Mouse (Mus musculus): Measurements from ENCODE around the gene Uncx.

The Uncx gene

DNA sequence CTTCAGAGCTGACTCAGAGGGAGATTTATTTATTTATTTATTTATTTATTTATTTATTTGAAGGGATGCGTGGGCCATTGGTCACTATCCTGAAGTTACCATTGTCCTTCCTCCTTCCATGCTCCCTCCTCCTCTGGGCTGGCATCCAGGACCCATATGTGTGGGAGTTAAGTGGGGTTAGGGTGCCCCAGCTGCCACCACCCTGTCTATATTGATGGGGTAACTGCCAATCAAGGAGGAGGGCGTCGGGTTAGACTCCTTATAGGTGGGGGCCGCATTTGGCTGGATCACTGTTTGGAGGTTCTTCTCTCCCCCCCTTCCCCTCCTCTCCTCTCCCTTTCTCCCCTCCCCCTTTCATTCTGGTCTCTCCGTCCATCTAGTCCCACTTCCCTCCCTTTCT, 738 bp upstream of the Uncx start:
- DNase-seq (ENCODE audit: low spot score) = no peak

DNA sequence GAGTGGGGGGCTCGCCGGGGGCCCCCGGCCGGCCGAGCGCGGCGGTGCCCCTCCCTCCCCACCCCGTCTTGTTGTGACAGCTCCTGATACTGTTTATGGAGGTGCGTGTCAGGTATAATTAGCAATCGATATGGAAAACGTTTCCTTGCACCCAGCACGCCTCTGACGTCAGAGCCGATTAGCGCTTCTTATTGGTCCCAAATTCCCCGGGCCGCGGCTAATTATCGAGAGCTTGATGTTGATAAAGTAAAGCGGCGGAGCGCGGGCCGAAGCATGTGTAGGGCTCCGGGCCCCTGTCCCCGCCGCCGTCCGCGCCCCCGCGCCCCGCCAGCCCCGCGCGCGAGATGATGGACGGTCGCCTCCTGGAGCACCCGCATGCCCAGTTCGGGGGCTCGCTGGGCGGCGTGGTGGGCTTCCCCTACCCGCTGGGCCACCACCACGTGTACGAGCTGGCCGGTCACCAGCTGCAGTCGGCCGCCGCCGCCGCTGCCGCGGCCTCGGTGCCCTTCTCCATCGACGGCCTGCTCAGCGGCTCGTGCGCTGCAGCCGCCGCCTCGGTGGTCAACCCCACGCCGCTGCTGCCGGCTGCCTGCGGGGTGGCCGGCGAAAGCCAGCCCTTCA, 466 bp downstream of the Uncx start:
- no peak for DNase-seq (ENCODE audit: low spot score)

DNA sequence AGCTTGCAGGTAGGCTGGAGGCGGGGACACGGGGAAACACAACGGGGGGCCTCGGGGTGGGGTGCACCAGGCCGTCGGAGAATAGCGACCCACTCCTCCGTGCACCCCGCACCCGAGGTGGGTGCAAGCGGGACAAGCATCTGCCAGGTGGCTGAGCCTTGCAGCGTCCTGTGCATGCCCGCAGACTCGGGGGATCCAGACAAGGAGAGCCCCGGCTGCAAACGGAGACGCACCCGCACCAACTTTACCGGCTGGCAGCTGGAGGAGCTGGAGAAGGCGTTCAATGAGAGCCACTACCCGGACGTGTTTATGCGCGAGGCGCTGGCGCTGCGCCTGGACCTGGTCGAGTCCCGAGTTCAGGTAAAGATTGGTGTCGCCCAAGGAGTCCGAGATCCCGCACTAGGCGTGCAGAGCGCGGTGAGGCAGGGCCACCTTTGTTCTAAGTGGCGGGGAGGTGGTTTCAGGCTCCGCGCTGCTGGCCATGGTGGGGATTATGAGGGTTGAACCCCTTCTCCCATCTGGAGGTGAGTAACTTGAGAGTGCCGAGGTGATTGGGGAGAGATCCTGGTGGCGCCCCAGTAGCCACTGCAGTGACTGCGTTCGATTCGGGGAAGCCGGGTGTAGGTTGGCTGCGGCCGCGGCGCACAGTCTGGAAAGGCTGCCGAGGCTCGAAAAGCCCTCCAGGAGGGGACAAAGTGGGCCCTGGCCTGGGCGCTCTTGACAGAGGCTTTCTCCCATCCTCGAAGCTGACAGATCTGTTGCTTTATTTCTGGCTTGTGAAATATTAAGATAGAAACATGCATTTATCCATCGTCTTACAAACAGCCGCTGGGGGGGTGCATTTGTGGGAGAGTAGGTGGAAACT, 1.2 kb downstream of the Uncx start:
- no peak for DNase-seq (ENCODE audit: low spot score)

DNA sequence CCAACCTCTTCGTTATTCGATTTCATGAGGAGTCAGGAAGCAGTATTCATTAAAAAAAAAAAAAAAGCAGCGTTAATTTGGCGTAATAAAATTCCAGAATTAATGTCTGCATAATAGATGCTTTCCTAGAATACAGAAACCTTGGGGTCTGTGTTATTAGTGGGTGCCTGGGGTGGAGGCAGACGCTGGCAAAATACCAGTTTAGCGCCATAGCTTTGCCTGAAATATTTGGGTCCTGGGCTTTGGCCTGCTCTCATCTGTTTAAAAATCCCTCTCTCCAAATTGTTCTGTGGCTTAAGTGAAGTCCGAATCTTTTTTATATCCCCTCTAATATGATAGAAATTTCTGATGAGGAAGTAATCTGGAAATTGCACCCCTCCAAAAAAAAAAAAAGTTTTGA, 1.9 kb downstream of the Uncx start:
- no peak for DNase-seq (ENCODE audit: low spot score)

DNA sequence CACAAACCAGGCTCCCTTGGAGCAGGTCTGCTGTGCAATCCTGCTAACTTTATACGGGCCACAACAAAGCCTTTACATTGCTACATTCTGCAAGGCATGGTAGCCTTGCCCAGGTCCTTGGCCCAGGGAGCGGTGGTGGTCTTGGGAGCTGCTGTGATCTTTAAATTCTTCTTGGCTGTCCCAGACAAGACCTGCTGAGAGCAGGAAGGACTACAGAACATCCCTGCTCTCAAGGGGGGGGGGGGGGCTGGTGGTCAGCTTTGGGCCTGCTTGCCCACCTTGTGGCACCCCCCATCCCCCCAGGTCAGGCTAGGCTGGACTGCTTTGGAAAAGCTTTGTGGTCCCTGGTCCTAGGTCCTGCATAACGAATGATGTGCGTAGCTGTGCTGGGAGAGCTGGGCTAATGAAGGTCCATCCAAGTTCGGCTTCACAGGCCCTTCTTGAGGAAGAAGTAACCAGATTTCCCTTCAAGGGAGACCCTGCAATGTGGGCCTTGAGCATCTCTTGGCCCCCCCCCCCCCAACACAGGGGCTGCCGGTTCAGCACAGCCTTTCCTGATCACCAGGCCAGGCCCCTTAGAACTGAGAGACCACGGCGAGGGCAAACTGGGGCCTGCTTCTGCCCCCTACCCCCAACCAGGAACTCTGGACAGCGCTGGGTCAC, 2.5 kb downstream of the Uncx start:
- no peak for DNase-seq (ENCODE audit: low spot score)

DNA sequence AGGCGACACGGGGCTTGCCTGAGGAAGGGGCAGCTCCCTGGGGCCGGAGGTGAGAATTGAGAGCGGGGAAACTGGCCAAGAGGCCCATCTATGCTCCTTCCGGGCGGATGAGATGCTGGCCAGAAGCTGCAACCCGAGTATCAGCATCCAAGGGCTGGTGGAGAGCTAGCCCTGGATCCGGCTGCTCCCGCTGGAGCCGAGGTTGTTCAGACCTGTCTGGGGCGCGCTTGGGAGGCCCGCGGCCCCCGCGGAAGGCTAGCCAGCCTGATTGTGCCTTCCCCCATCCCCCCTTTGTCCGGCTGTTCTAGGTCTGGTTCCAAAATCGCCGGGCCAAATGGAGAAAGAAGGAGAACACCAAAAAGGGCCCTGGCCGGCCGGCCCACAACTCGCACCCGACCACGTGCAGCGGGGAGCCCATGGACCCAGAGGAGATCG, 3.1 kb downstream of the Uncx start:
- no peak for DNase-seq (ENCODE audit: low spot score)

DNA sequence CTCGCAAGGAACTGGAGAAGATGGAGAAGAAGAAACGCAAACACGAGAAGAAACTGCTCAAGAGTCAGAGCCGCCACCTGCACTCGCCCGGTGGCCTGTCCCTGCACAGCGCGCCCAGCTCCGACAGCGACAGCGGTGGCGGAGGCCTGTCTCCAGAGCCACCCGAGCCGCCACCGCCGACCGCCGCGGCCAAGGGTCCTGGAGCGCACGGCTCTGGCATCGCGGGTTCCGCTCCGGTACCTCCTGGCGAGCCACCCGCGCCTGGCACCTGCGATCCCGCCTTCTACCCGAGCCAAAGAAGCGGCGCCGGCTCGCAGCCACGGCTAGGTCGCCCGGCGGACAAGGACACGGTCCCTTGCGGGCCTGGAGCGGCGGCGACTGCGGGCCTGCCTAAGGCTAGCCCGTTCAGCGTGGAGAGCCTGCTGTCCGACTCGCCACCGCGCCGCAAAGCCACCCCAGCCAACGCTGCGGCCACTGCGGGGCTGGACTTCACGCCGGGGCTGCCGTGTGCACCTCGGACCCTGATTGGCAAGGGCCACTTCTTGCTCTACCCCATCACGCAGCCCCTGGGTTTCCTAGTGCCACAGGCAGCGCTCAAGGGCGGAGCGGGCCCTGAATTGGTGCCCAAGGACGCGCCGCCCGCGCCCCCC, 3.6 kb downstream of the Uncx start:
- no peak for DNase-seq (ENCODE audit: low spot score)

DNA sequence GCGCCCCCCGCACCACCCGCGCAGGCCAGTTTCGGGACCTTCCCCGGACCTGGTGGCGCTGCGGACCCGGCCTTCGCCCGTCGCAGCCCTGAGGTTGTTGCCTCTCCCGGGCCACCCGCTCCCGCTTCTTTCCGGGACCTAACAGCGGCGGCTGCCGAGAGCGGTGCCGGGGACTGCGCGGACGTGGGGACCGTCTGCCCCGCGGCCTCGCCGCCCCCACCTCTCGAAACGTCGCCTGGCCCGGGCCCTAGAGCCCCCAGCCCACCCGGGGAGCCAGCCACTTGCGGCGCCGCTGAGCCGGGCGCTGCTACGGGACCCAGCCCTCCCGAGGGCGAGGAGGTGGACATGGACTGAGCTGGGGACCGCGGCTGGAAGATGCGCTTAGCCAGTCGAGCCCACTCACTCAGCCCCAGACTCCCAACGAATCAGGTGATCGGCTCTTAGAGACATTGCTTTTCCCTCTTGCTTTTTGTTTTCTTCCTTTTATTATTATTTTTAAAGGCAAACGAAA, 4.2 kb downstream of the Uncx start:
- no peak for DNase-seq (ENCODE audit: low spot score)

DNA sequence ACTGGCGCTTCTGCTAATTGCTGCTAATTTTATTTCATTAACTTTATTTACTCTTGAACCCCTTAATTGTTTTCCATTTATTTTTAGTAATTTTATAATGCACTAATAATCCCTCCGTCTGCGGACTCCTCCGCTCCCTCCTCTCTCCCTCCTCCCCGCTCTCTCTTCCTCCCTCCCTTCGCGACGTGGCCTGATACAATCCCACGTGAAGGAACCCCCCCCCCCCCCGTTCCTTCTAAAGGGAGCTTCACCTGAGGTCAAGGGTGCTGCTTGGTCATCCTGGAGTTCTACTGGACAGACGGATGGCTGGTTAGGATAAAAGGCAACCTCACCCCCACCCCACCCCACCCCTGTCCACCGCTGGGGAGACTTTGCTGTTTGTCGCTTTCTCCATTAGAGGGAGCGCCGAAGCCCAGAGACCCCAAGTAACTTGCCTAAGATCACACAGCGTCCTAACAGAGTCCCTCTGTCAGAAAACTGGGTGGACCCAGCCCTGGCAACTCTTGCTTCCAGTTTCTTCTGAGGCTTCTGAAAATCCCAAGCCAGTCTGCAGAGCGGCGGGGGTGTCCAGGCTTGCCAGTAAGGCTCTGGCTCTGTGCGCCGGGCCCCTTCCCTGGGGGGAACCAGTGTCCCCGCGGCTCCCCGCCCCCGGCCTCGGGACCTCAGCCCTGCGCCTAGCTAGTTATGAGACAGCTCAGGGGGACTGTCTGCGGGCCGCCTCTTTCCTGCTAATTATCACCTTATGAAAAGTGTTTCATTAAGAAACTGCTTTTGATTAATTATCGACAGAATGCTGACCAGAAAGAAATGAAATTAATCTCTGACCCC, 10.4 kb downstream of the Uncx start:
- no peak for DNase-seq (ENCODE audit: low spot score)

DNA sequence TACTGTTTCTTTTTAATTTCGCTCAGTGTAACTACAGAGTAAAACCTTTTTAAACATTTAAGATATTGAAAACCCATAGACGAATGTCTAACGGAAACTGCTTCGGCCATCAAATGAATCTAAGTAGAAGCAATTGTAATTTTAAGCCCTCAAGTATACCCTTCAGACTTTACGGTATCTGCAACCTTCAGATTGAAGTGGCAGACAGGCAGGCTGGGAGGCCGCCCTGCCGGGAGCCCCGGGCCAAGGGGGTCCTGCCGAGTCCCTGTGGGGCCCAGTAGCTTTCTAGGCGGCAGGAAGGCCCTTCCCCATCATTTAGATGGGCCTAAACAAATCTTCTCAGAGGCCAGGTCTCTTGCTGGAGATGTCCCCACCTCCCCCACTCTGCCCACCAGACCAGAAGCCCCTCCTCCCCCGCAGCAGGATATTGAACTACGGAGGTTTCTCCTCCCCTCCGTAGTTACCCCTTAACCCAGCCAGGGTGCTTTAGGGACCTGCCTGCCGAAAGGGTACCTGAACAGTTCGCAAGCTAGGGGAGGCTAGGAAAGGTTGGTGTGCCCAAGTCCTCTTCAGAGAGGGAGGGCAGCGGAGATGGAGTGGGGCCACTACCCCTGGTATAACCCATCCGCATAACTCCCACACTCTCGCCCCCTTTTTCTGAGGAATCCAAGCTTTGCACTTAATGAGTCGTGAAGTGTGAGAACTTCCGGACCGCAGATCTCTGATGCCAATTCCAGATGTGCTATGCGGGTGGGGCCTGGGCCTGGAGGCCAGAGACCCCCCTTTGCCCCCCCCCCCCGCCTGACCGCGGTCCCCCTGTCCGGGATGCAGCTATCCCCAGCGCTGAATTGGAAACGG, 11.4 kb downstream of the Uncx start:
- no peak for DNase-seq (ENCODE audit: low spot score)

DNA sequence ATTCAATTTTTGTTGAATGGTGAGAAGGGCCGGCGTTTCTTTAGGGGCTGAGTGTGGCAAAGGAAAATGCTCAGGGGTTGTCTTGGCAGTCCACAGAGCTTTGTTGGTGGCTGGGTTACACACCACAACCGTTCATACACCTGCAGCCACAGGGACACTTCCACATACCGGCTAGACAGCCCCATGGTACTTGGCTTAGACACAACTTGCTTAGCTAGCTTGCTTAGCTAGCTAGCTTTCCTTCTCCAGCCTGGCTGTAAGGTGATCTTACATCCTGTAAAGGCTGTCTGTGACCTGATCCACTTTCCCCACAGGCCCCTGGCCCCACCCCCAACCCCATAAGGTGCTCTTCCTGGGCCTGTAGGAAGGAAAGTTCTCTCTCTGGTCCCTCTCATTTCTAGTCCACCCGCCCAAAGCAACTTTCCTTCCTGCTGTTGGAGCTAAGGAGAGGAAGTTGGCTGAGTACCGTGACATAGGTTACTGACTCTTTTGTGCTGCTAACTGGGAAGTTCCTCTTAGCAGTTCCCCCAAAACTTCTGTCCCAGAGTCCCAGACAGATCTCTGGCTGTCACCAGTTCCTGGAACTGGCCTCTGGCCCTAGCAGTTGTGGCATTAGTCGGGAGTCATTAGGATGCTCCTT, 12.3 kb downstream of the Uncx start:
- no peak for DNase-seq (ENCODE audit: low spot score)

DNA sequence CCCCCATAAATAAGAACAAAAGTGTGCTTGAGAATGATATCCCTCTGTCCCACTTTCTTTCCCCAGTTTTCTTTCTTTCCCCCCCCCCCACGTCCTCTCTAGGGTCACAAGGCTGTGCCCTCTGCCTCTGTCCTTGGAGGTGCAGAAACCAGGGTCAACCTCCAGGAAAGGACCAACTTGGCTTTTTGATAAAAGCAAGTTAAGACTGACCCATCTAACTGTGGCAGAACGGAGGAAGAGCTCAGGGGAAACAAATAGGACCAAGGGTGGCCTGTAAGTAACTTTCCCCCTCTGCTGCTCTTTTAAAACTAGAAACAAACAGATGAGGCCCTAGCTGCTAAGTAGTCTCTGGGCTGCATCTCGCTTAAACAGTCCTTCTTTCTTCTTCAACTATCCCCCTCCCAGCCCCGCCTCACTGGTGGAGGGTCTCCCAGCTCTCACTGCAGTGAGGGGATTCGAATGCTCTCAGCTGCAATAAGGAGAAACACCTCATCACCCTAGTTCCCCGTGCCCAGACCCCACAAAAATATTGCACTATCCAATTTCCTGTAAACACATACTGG, 12.9 kb downstream of the Uncx start:
- DNase-seq (ENCODE audit: low spot score) = no peak

DNA sequence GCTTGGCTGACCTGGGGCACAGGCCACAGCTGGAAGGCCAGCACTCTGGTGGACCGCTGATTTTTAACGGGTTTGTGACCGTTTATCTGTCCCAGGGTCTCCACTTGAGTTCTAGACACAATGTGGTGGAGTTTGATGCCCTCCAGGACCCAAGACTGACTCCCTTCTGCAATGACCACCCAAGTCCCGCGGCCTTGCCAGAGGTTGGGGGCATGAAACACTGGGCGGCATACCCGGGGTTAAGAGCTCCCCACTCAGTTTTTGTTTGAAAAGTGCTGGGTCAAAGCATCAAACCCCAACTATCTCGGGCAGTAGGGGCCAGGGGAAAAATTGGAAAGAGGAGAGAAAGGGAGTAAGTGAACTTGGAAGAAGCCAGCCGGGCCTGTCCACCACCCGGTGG, 13.8 kb downstream of the Uncx start:
- no peak for DNase-seq (ENCODE audit: low spot score)

DNA sequence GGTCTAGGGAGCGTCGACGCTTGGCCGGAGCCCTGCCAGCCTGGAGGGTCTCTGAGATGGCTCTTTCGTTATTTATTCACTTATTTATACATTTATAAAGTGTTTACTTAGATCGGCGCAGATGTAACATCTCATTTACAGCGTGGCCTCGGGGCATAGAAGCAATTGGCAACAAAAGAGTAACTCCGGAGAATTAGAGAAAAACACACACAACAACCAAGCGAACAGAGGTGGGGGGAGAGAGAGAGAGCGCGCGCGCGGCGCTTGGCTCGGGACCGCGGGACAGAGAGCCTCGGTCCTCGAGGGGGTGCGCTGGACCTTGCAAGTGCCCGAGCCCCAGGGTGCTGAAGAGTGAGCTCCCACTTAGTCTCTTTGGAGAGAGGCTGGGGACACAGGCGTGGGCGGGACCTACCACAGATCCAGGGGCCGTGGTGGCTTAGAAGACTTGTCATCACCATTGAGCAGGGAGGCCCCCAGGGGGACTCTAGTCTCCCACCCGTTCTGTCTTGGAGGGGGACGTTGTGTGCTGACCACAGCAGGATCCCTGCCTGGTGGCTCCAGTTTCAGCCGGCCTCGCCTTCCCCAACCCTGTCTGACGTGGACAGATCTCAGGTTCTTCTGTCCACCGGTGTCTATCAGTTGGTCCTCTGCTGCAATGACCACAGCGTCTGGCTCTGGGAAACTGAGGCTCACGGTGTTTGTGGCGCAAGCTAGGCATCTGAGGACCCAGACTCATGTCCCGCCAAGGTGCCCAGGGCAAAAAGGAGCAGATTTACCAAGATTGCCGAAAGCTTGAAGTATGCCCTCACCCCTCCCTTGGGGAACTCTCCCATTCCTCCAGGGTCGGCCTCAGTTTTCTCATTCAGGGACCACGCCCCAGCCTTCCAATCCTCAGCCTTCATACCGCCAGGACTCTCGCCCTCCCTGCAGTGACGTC, 14.5 kb downstream of the Uncx start:
- DNase-seq (ENCODE audit: low spot score) = no peak

DNA sequence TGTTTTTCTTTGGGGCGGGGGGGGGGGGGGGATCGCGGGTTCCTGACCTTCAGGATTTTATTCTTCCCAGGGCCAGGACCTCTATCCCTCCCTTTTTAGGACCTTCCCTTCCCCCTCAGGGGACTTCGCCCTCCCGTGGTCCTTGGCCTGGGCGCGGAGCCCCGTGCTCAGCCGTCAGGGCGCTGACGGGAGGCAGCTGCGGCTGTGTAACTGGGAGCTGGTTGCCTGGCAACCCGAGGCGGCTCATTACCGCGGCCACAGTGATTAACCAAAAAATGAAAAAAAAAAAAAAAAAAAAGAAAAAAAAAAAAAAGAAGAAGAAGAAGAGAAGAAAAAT, 15.1 kb downstream of the Uncx start:
- peak; percentile 52 for DNase-seq (ENCODE audit: low spot score)

DNA sequence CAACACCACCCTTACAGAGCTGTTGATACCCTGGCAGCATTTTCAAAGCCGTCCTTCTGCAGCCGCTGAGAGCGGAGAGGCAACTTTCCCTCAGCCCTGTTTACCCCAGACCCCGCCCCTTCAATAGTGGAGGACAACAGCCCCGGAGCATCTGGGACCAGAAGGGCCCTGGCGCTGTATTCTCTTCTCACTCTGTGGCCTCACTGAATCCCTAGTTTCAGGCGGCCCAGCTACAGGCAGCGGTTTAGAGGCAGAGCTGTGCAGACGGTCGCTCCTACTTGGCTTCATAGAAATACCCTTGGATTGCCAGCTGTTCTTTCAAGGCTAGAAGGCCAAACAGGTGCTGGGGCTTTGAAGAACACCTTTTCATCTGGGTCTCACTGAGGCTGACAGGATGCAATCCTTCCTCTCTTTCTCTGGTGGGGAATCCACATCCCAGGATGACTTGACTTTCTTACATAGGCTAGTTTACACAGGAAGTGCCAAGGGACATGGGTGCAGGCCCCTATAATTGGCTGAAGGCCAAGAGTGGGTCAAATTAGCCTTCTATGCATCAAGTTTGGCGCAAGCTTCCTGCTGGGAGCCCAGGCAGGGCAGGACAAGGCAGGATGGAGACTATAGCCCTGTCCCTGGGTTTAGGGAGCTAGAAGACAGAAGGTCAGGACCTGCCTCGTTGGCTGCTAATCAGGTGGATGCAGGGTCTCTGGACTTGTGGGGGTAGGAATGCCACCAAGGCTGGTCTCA, 15.8 kb downstream of the Uncx start:
- no peak for DNase-seq (ENCODE audit: low spot score)

DNA sequence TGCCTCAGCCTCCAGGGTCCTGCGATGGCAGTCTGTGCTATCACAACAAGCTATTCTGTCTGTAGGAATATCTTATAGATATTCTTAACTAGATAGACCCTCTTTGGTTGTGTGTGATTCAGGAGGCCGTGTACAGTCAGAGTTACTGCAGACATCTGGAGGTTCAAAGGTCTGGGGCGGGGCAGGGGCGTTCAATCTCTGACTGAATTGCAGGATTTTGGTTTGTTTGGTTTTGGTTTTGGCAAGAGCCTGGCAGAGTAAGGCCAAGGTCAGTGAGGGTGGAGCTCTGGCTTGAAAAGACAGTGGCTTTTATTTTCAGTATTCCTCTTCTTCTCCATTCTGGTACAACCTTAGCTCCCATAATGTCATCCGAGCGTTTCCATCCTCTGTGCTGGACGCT, 16.5 kb downstream of the Uncx start:
- DNase-seq (ENCODE audit: low spot score) = no peak

DNA sequence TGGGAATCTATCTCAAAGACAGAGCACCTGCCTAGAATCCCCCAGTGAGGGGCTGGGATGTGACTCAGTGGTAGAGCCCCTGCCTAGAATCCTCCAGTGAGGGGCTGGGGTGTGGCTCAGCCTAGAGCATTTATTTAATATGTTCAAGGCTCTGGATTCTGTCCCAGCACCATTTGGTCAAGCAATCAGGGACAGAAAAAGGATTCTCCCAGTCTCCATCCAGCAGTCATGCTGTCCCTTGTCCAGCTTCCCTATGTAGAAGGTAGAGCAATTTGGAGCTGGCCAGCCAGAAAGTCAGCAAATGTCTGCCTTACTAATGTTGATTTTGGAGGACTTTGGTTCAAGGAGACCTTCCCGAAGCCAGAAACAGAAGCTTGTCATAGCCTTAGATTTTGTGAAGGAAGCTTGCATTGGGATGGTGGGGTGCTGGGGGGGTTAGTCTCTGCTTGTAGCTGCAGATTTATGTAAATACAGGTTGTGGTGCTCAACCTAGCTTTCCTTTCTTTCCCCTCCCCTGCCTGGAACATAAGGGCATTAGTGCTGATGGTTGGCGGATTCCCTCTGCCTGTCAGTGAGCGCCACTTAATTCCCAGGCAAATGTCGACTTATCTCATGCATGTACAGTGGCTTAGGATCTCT, 18.2 kb downstream of the Uncx start:
- no peak for DNase-seq (ENCODE audit: low spot score)

All from testis, postnatal 14 days (tissue).